In genomic region chr9:107478979-107479378, GRCm38 (mm10) we compare ENCODE assay signal across 9 mouse cellular contexts. TPM values are rescaled to one million over a fixed set of nuclear protein-coding genes. Genes with fewer than 3 reads are reported as not detected.
DNase-seq lines count a peak whose midpoint lies in the region; ATAC-seq and TF ChIP-seq lines count a peak whose summit lies in the region.
"Had no signal": no experiment of that assay in that cellular context is flagged by ENCODE, and none has a peak within 500 bp of the region (broad histone marks: within the 10 kb centered on the region; RNA-seq: fewer than 3 reads in every experiment).

No protein-coding gene starts in this region.

- peak; percentile 82 for TF ChIP-seq CTCF in ES-Bruce4 (IDR thresholded peaks at IDR 0.05; ENCODE audit: low read depth, low read length)

- DNase-seq in heart, embryonic 10.5 days (ENCODE audit: low spot score), result no peak
- DNase-seq in heart, adult 8-10 months (ENCODE audit: low spot score), result no peak
- peak; percentile 55 for DNase-seq in midbrain, embryonic 10.5 days (ENCODE audit: low spot score)
- no peak for DNase-seq in natural killer cell, adult 2 months (ENCODE audit: low spot score in 2 of 2)
- DNase-seq in thymus, postnatal 36 days, result no peak
- DNase-seq in gastrocnemius, adult 18-20 months (ENCODE audit: low spot score), result no peak

- no peak for TF ChIP-seq POLR2A in ES-Bruce4 (IDR thresholded peaks at IDR 0.05; ENCODE audit: insufficient read depth, low read length)

- peak overlapping the region; percentile 65 for H3K27ac ChIP-seq in heart, embryonic 10.5 days
- H3K27ac ChIP-seq in ES-Bruce4 (ENCODE audit: insufficient read depth, low read length), result no peak overlapping the region
- peak overlapping the region; percentile 80 for H3K27ac ChIP-seq in forebrain, embryonic 15.5 days (replicated peaks)
- H3K27ac ChIP-seq in midbrain, embryonic 10.5 days (replicated peaks), result peak overlapping the region; percentile 74
- H3K27ac ChIP-seq: macrophage had no signal

- H3K9ac ChIP-seq in ES-Bruce4 (ENCODE audit: low read depth, poor library complexity, severe bottlenecking), result peak overlapping the region; percentile 65
- H3K9ac ChIP-seq in forebrain, embryonic 15.5 days (replicated peaks), result no peak overlapping the region

- H3K27me3 ChIP-seq in heart, embryonic 10.5 days (ENCODE audit: insufficient read depth, poor library complexity, severe bottlenecking), result peaks cover 11% of the 10 kb centered on the region; the same call in 1 of the 2 replicates
- H3K27me3 ChIP-seq in ES-Bruce4 (ENCODE audit: control insufficient read depth, insufficient read depth, low read length, poor library complexity, severe bottlenecking), result no peaks in the 10 kb centered on the region
- H3K27me3 ChIP-seq in forebrain, embryonic 15.5 days, result no peaks in the 10 kb centered on the region
- peaks cover 40% of the 10 kb centered on the region for H3K27me3 ChIP-seq in midbrain, embryonic 10.5 days (ENCODE audit: low read depth, poor library complexity, severe bottlenecking)

- H3K36me3 ChIP-seq in heart, embryonic 10.5 days, result no peaks in the 10 kb centered on the region
- no peaks in the 10 kb centered on the region for H3K36me3 ChIP-seq in ES-Bruce4 (ENCODE audit: control insufficient read depth, insufficient read depth, low read length, poor library complexity, severe bottlenecking)
- no peaks in the 10 kb centered on the region for H3K36me3 ChIP-seq in forebrain, embryonic 15.5 days
- no peaks in the 10 kb centered on the region for H3K36me3 ChIP-seq in midbrain, embryonic 10.5 days

- TF ChIP-seq EP300 in ES-Bruce4 (IDR thresholded peaks at IDR 0.05; ENCODE audit: insufficient read depth, low read depth, low read length), result no peak

- no peaks in the 10 kb centered on the region for H3K9me3 ChIP-seq in heart, embryonic 10.5 days
- H3K9me3 ChIP-seq in ES-Bruce4 (replicated peaks; ENCODE audit: control insufficient read depth, insufficient read depth, low read length, poor library complexity, severe bottlenecking), result no peaks in the 10 kb centered on the region
- no peaks in the 10 kb centered on the region for H3K9me3 ChIP-seq in forebrain, embryonic 15.5 days
- no peaks in the 10 kb centered on the region for H3K9me3 ChIP-seq in midbrain, embryonic 10.5 days (replicated peaks)

- peak overlapping the region; percentile 37 for H3K4me3 ChIP-seq in heart, embryonic 10.5 days
- H3K4me3 ChIP-seq in ES-Bruce4 (ENCODE audit: low read depth, low read length), result peak overlapping the region; percentile 62
- no peak overlapping the region for H3K4me3 ChIP-seq in forebrain, embryonic 15.5 days
- H3K4me3 ChIP-seq in midbrain, embryonic 10.5 days, result peak overlapping the region; percentile 38

- peak overlapping the region; percentile 27 for H3K4me2 ChIP-seq in forebrain, embryonic 15.5 days (replicated peaks)

- WGBS in heart, embryonic 10.5 days, result 29% methylated on average over 5 of the region's 5 CpGs
- 36% methylated on average over 5 of the region's 5 CpGs for WGBS in forebrain, embryonic 15.5 days
- 39% methylated on average over 5 of the region's 5 CpGs for WGBS in midbrain, embryonic 10.5 days

- H3K4me1 ChIP-seq in heart, embryonic 10.5 days, result peaks cover 38% of the 10 kb centered on the region
- H3K4me1 ChIP-seq in ES-Bruce4 (ENCODE audit: control insufficient read depth, insufficient read depth, low read length), result peaks cover 2% of the 10 kb centered on the region
- H3K4me1 ChIP-seq in forebrain, embryonic 15.5 days, result peaks cover 39% of the 10 kb centered on the region
- peaks cover 37% of the 10 kb centered on the region for H3K4me1 ChIP-seq in midbrain, embryonic 10.5 days

- no peak for ATAC-seq in forebrain, embryonic 15.5 days (replicated peaks)

RNA-seq across cellular contexts. Expression of gene Tmem115, which starts 54.8 kb away (rescaled TPM):
- polyA plus RNA-seq in heart, embryonic 10.5 days (2016; fragmentation: Nextera tagmentation; extraction: Ambion mirVana), result 42.7 and 46.8 TPM in 2 replicates
- 10 to 100 TPM; 21.2 to 25.6 (median 22.2) TPM for total RNA-seq in heart, adult 8-10 months (2022)
- 10.7 and 11.6 TPM in 2 replicates for polyA plus RNA-seq in ES-Bruce4 (2011; ENCODE audit: insufficient read depth, insufficient read length, low read depth, missing spikeins)
- 45.7 and 45.8 TPM in 2 replicates for polyA plus RNA-seq in forebrain, embryonic 15.5 days (2015; fragmentation: Nextera tagmentation; extraction: Ambion mirVana)
- 38.6 and 39.5 TPM in 2 replicates for polyA plus RNA-seq in midbrain, embryonic 10.5 days (2016; fragmentation: Nextera tagmentation; extraction: Ambion mirVana)
- total RNA-seq in gastrocnemius, adult 18-20 months (2021), result 10 to 100 TPM; 16.3 to 17.1 TPM
